7 mouse cellular contexts compared by ENCODE assay signal in the genomic region with DNA sequence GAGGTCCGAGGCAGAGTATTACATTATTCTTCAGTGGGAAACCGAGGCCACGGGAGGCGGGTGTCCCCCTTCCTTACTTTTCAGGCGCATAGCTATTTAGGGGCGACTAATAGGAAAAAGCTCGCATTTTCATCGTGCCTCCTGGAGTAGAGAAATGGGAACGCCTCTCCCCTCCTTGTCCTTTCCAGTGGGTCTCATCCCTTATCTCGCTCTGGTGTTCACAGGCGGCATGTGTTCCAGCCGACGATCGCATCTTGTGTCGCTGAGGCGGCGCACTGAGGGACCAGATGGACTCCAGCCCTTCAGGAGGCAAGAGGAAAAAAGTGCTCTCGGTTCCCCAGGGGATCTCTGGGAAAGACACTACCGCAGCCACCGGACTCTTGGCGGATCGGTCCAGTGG. TPM values are rescaled to one million over a fixed set of nuclear protein-coding genes. Genes with fewer than 3 reads are reported as not detected.
DNase-seq lines count a peak whose midpoint lies in the region; ATAC-seq and TF ChIP-seq lines count a peak whose summit lies in the region.

No protein-coding gene starts in this region.

- H3K4me3 ChIP-seq in testis, adult 2 months (ENCODE audit: control insufficient read depth, low read depth, low read length), result peak overlapping the region; percentile 72
- peak overlapping the region; percentile 82 for H3K4me3 ChIP-seq in brown adipose tissue, adult 24 weeks (ENCODE audit: insufficient read depth, low read depth, low read length)
- peak overlapping the region; percentile 87 for H3K4me3 ChIP-seq in heart, embryonic 10.5 days
- peak overlapping the region; percentile 41 for H3K4me3 ChIP-seq in midbrain, embryonic 16.5 days (ENCODE audit: low read depth, low read length)

- no peaks in the 10 kb centered on the region for H3K36me3 ChIP-seq in testis, adult 2 months (ENCODE audit: control insufficient read depth, insufficient read depth, low read length)
- H3K36me3 ChIP-seq in heart, embryonic 10.5 days, result peaks cover 8% of the 10 kb centered on the region
- H3K36me3 ChIP-seq in midbrain, embryonic 16.5 days (ENCODE audit: control insufficient read depth, insufficient read depth, low read length), result no peaks in the 10 kb centered on the region

- under 1% methylated on average over 22 of the region's 22 CpGs for WGBS in heart, embryonic 10.5 days
- under 1% methylated on average over 22 of the region's 22 CpGs for WGBS in midbrain, embryonic 16.5 days

- H3K27me3 ChIP-seq in testis, adult 2 months (ENCODE audit: control insufficient read depth, insufficient read depth, low read length), result no peaks in the 10 kb centered on the region
- no peaks in the 10 kb centered on the region for H3K27me3 ChIP-seq in heart, embryonic 10.5 days (ENCODE audit: insufficient read depth, poor library complexity, severe bottlenecking)
- H3K27me3 ChIP-seq in midbrain, embryonic 16.5 days (ENCODE audit: control insufficient read depth, insufficient read depth, low read depth, low read length), result no peaks in the 10 kb centered on the region; the same call in 1 of the 2 replicates

- no peak for TF ChIP-seq POLR2A in testis, adult 2 months (IDR thresholded peaks at IDR 0.05; ENCODE audit: control insufficient read depth, low read depth, low read length)

- no peaks in the 10 kb centered on the region for H3K9me3 ChIP-seq in heart, embryonic 10.5 days
- H3K9me3 ChIP-seq in midbrain, embryonic 16.5 days (replicated peaks; ENCODE audit: control insufficient read depth, low read length, poor library complexity, severe bottlenecking), result no peaks in the 10 kb centered on the region

- no peak for TF ChIP-seq CTCF in testis, adult 2 months (IDR thresholded peaks at IDR 0.05; ENCODE audit: control insufficient read depth, insufficient read depth, insufficient replicate concordance, low read depth, low read length)

- ATAC-seq in midbrain, embryonic 16.5 days, result no peak
- no peak for ATAC-seq in megakaryocyte progenitor cell, adult 5-6 weeks (replicated peaks; ENCODE audit: poor library complexity)

- peak overlapping the region; percentile 75 for H3K4me2 ChIP-seq in midbrain, embryonic 16.5 days (ENCODE audit: low read length)

- DNase-seq in testis, postnatal 10 days (ENCODE audit: low spot score), result no peak
- peak; percentile 86 for DNase-seq in heart, embryonic 10.5 days (ENCODE audit: low spot score)
- peak; percentile 60 for DNase-seq in kidney, postnatal 10 days

- H3K9ac ChIP-seq in midbrain, embryonic 16.5 days (ENCODE audit: low read depth, low read length), result peak overlapping the region; percentile 53

- H3K27ac ChIP-seq in testis, adult 2 months (ENCODE audit: control insufficient read depth, insufficient read depth, low read depth, low read length), result peak overlapping the region; percentile 41; the same call in 1 of the 2 replicates
- H3K27ac ChIP-seq in brown adipose tissue, adult 24 weeks (replicated peaks; ENCODE audit: low read depth, low read length), result peak overlapping the region; percentile 99
- peak overlapping the region; percentile 97 for H3K27ac ChIP-seq in heart, embryonic 10.5 days
- H3K27ac ChIP-seq in midbrain, embryonic 16.5 days (ENCODE audit: low read length), result peak overlapping the region; percentile 55

- H3K4me1 ChIP-seq in testis, adult 2 months (ENCODE audit: control insufficient read depth, insufficient read depth, low read length), result peaks cover 38% of the 10 kb centered on the region
- H3K4me1 ChIP-seq in brown adipose tissue, adult 24 weeks (ENCODE audit: control insufficient read depth, insufficient read depth, insufficient read length, low read length), result peaks cover 16% of the 10 kb centered on the region
- peaks cover 84% of the 10 kb centered on the region for H3K4me1 ChIP-seq in heart, embryonic 10.5 days
- peaks cover 33% of the 10 kb centered on the region for H3K4me1 ChIP-seq in midbrain, embryonic 16.5 days (ENCODE audit: control insufficient read depth, insufficient read depth, low read length)

RNA-seq across cellular contexts. Expression of a gene that starts 0.7 kb away (rescaled TPM):
- polyA plus RNA-seq in testis, adult 2 months (2012; rRNA removed), result 5.5 and 12.8 TPM in 2 replicates
- polyA plus RNA-seq in brown adipose tissue, adult 24 weeks (2012; ENCODE audit: insufficient read depth, insufficient read length, missing spikeins), result 48.0 and 59.8 TPM in 2 replicates
- polyA plus RNA-seq in heart, embryonic 10.5 days (2016; fragmentation: Nextera tagmentation; extraction: Ambion mirVana), result 92.5 and 124 TPM in 2 replicates
- 23.7 and 35.7 TPM in 2 replicates for polyA plus RNA-seq in midbrain, embryonic 16.5 days (2015; fragmentation: Nextera tagmentation; extraction: Ambion mirVana)
- total RNA-seq in megakaryocyte progenitor cell, adult 5-6 weeks (2015), result 8.3 and 11.7 TPM in 2 replicates
- total RNA-seq in megakaryocyte progenitor cell, adult 5-6 weeks (2017), result 3.6 and 7.1 TPM in 2 replicates

RNA-seq across cellular contexts. Expression of a gene that starts 17.2 kb away (rescaled TPM):
- polyA plus RNA-seq in testis, adult 2 months (2012; rRNA removed), result 0.32 and 0.85 TPM in 2 replicates
- 6.3 and 8.7 TPM in 2 replicates for polyA plus RNA-seq in brown adipose tissue, adult 24 weeks (2012; ENCODE audit: insufficient read depth, insufficient read length, missing spikeins)
- 18.8 and 21.1 TPM in 2 replicates for polyA plus RNA-seq in heart, embryonic 10.5 days (2016; fragmentation: Nextera tagmentation; extraction: Ambion mirVana)
- polyA plus RNA-seq in midbrain, embryonic 16.5 days (2015; fragmentation: Nextera tagmentation; extraction: Ambion mirVana), result 5.0 and 5.4 TPM in 2 replicates
- 1.4 and 1.5 TPM in 2 replicates for total RNA-seq in megakaryocyte progenitor cell, adult 5-6 weeks (2015)
- total RNA-seq in megakaryocyte progenitor cell, adult 5-6 weeks (2017), result 1.8 TPM in 1 of 2 replicates, not detected in the other

RNA-seq across cellular contexts. Expression of a gene that starts 49.9 kb away (rescaled TPM):
- 41.8 and 43.6 TPM in 2 replicates for polyA plus RNA-seq in testis, adult 2 months (2012; rRNA removed)
- 42.0 and 42.5 TPM in 2 replicates for polyA plus RNA-seq in brown adipose tissue, adult 24 weeks (2012; ENCODE audit: insufficient read depth, insufficient read length, missing spikeins)
- polyA plus RNA-seq in heart, embryonic 10.5 days (2016; fragmentation: Nextera tagmentation; extraction: Ambion mirVana), result 28.0 and 33.2 TPM in 2 replicates
- 31.1 and 34.4 TPM in 2 replicates for polyA plus RNA-seq in midbrain, embryonic 16.5 days (2015; fragmentation: Nextera tagmentation; extraction: Ambion mirVana)
- 8.7 and 12.3 TPM in 2 replicates for total RNA-seq in megakaryocyte progenitor cell, adult 5-6 weeks (2015)
- total RNA-seq in megakaryocyte progenitor cell, adult 5-6 weeks (2017), result 6.1 and 11.0 TPM in 2 replicates

Comparison
In these comparisons a context has a peak if more than half of its experiments do, and no peak if none do; other contexts are left out.
1. H3K27ac ChIP-seq: peak in every context shown above with its lines; median percentile 99 in brown adipose tissue, adult 24 weeks; 97 in heart, embryonic 10.5 days; 55 in midbrain, embryonic 16.5 days; 41 in testis, adult 2 months.